ENCODE assay signal across 11 mouse cellular contexts in genomic region chr1:42243458-42243855, GRCm38 (mm10).
DNase-seq lines count a peak whose midpoint lies in the region; ATAC-seq lines count a peak whose summit lies in the region.
"Had no signal": no experiment of that assay in that cellular context is flagged by ENCODE, and none has a peak within 500 bp of the region (broad histone marks: within the 10 kb centered on the region; RNA-seq: fewer than 3 reads in every experiment).

No protein-coding gene starts in this region.

- peaks cover 6% of the 10 kb centered on the region; the same call in 1 of the 2 replicates for H3K4me1 ChIP-seq in intestine, embryonic 15.5 days (replicated peaks)
- H3K4me1 ChIP-seq in neural tube, embryonic 13.5 days (replicated peaks) = peaks cover 36% of the 10 kb centered on the region
- H3K4me1 ChIP-seq: embryonic facial prominence, embryonic 15.5 days had no signal

- WGBS in intestine, embryonic 15.5 days = 23% methylated on average over 5 of the region's 5 CpGs
- WGBS in neural tube, embryonic 13.5 days = 12% methylated on average over 5 of the region's 5 CpGs

- peak; percentile 39 for DNase-seq in kidney, adult 9 months
- no peak for DNase-seq in kidney, postnatal 14 days
- peak; percentile 59 for DNase-seq in embryo, embryonic 11 days
- no peak for DNase-seq in right cerebral cortex, adult 2 months (ENCODE audit: low spot score in 2 of 2)
- no peak for DNase-seq in lung, postnatal 4 days
- no peak for DNase-seq in right cerebral cortex, postnatal 25 days
- DNase-seq: thymus, adult 2 months had no signal

- H3K4me2 ChIP-seq in intestine, embryonic 15.5 days (replicated peaks) = peak overlapping the region; percentile 26
- peak overlapping the region; percentile 46 for H3K4me2 ChIP-seq in neural tube, embryonic 13.5 days
- H3K4me2 ChIP-seq: embryonic facial prominence, embryonic 15.5 days had no signal

- no peaks in the 10 kb centered on the region for H3K9me3 ChIP-seq in intestine, embryonic 15.5 days
- H3K9me3 ChIP-seq in neural tube, embryonic 13.5 days = no peaks in the 10 kb centered on the region
- H3K9me3 ChIP-seq: embryonic facial prominence, embryonic 15.5 days had no signal

- H3K27ac ChIP-seq in intestine, embryonic 15.5 days = no peak overlapping the region
- H3K27ac ChIP-seq in neural tube, embryonic 13.5 days (replicated peaks) = peak overlapping the region; percentile 81
- H3K27ac ChIP-seq: embryonic facial prominence, embryonic 15.5 days had no signal

- peak; percentile 86 for ATAC-seq in intestine, embryonic 15.5 days
- ATAC-seq in neural tube, embryonic 13.5 days (ENCODE audit: low read depth) = peak; percentile 66
- ATAC-seq: lung, postnatal 0 days had no signal

- H3K36me3 ChIP-seq in intestine, embryonic 15.5 days = no peaks in the 10 kb centered on the region
- no peaks in the 10 kb centered on the region for H3K36me3 ChIP-seq in neural tube, embryonic 13.5 days
- H3K36me3 ChIP-seq: embryonic facial prominence, embryonic 15.5 days had no signal

- no peak overlapping the region for H3K9ac ChIP-seq in intestine, embryonic 15.5 days
- H3K9ac ChIP-seq in neural tube, embryonic 13.5 days = 0 out of 2 replicates have a peak overlapping the region, but pooled peaks have one; percentile 38
- H3K9ac ChIP-seq: embryonic facial prominence, embryonic 15.5 days had no signal

- no peaks in the 10 kb centered on the region for H3K27me3 ChIP-seq in intestine, embryonic 15.5 days (replicated peaks)
- H3K27me3 ChIP-seq in neural tube, embryonic 13.5 days = no peaks in the 10 kb centered on the region
- H3K27me3 ChIP-seq: embryonic facial prominence, embryonic 15.5 days had no signal

- no peak overlapping the region for H3K4me3 ChIP-seq in intestine, embryonic 15.5 days (replicated peaks)
- 0 out of 2 replicates have a peak overlapping the region, but pooled peaks have one; percentile 9 for H3K4me3 ChIP-seq in neural tube, embryonic 13.5 days
- H3K4me3 ChIP-seq: embryonic facial prominence, embryonic 15.5 days had no signal

Comparison
In these comparisons a context has a peak if more than half of its experiments do, and no peak if none do; other contexts are left out.
1. DNase-seq: peak in kidney, adult 9 months (single experiment) and embryo, embryonic 11 days (single experiment); none in kidney, postnatal 14 days (single experiment), right cerebral cortex, adult 2 months (0 of 2), lung, postnatal 4 days (0 of 2) and right cerebral cortex, postnatal 25 days (single experiment).